Mouse (Mus musculus): ENCODE measurements around the gene Sim1.

DNA sequence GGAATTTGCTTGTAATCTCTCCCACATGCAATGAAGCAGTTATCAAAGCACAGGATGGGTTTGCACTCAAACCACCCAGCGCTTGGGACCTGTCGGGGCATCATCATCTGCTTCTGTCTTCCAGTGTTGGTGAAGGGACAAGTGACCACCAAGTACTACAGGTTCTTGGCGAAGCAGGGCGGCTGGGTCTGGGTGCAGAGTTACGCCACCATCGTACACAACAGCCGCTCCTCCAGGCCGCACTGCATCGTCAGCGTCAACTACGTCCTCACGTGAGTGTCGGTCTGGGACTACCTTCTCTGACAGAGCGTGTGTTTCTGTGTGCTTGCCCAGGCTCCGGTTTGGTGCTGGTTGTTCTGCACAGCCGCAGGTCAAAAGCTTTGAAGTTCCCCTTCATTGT, 15.8 kb downstream of the Sim1 start:
- no peak for TF ChIP-seq POLR2A (IDR thresholded peaks at IDR 0.05; ENCODE audit: borderline replicate concordance, extremely low read depth, insufficient read depth, insufficient read length, poor library complexity, severe bottlenecking)
- TF ChIP-seq CTCF (IDR thresholded peaks at IDR 0.05; ENCODE audit: borderline replicate concordance, extremely low read depth, insufficient read depth, insufficient read length): no peak
